Mouse (Mus musculus) heart, embryonic 11.5 days (tissue): ENCODE measurements at regions not wholly inside any gene's neighbourhood (a gene's known extent, or its start where the extent isn't known, plus 50 kb on each side); places are given as distances from the start of the nearest gene placed in this dataset.

Source experiments
- ATAC-seq: fragments of 200-750 bp; cut with Nextera tagmentation; replicated peaks from 2 replicates; pipeline ENCODE4 v1.8.0; 2017; ENCODE audit warnings: moderate library complexity; ENCODE audit not compliant: insufficient number of reproducible peaks, low FRiP score, low TSS enrichment
- H3K27ac ChIP-seq: fragments of 300-500 bp; sonication (generic); 2 replicates; pipeline ENCODE4 v1.5.1; 2014; ENCODE audit warnings: mild to moderate bottlenecking, low read depth, low read length
- H3K27me3 ChIP-seq: fragments of 300-500 bp; sonication (generic); 2 replicates; pipeline ENCODE4 v1.6.1; 2014; ENCODE audit warnings: mild to moderate bottlenecking, low read length, mixed read lengths; ENCODE audit not compliant: control insufficient read depth, insufficient read depth
- H3K36me3 ChIP-seq: fragments of 300-500 bp; sonication (generic); 2 replicates; pipeline ENCODE4 v1.6.1; 2014; ENCODE audit warnings: mild to moderate bottlenecking, low read length, moderate library complexity, mixed read lengths; ENCODE audit not compliant: control insufficient read depth, insufficient read depth
- H3K4me1 ChIP-seq: fragments of 300-500 bp; sonication (generic); 2 replicates; pipeline ENCODE4 v1.6.1; 2014; ENCODE audit warnings: low read length; ENCODE audit not compliant: control insufficient read depth, insufficient read depth
- H3K4me2 ChIP-seq: fragments of 300-500 bp; sonication (generic); 2 replicates; pipeline ENCODE4 v1.6.1; 2014; ENCODE audit warnings: mild to moderate bottlenecking, moderate library complexity
- H3K4me3 ChIP-seq: fragments of 300-500 bp; sonication (generic); 2 replicates; pipeline ENCODE4 v1.5.1; 2014; ENCODE audit warnings: low read depth, low read length
- H3K9ac ChIP-seq: fragments of 300-500 bp; sonication (generic); 2 replicates; pipeline ENCODE4 v1.6.1; 2014; ENCODE audit warnings: mild to moderate bottlenecking, low read depth, low read length, moderate library complexity
- H3K9me3 ChIP-seq: fragments of 300-500 bp; sonication (generic); replicated peaks from 2 replicates; pipeline ENCODE4 v1.6.1; 2016; ENCODE audit warnings: low read length; ENCODE audit not compliant: control insufficient read depth
- WGBS: fragments of 180-500 bp; shearing (Covaris S2); extraction: QIAGEN DNeasy Blood & Tissue Kit; methylation state at CpG from one replicate; pipeline ENCODE4 v1.1.7; 2014; ENCODE audit not compliant: insufficient replicate concordance; 5-methylcytosine and 5-hydroxymethylcytosine counted together

- Histone ChIP-seq H3K4me3 (no peak overlapping the region), H3K4me2 (no peak overlapping the region), H3K9me3 (no peaks in the 10 kb centered on the region), H3K36me3 (no peaks in the 10 kb centered on the region), H3K4me1 (no peaks in the 10 kb centered on the region), H3K27me3 (no peaks in the 10 kb centered on the region), H3K27ac (no peak overlapping the region), H3K9ac (no peak overlapping the region)
- no peak for ATAC-seq
- 70% methylated on average over 7 of the region's 7 CpGs for WGBS
Observed at GRCm38 (mm10) chr2:74380574-74381287, 198.5 kb downstream of the Lnpk start.

- no peak for ATAC-seq
- H3K27me3 ChIP-seq: no peaks in the 10 kb centered on the region
Observed at GRCm38 (mm10) chr2:74378709-74379108, 200.5 kb downstream of the Lnpk start.

GRCm38 (mm10) chr2:74373938-74374337 lies 205.3 kb downstream of the Lnpk start:
- no peak overlapping the region for H3K9ac ChIP-seq
- no peak overlapping the region for H3K27ac ChIP-seq
- no peak overlapping the region for H3K4me3 ChIP-seq
- no peak for ATAC-seq
- H3K4me2 ChIP-seq: no peak overlapping the region
- no peaks in the 10 kb centered on the region for H3K9me3 ChIP-seq
- H3K27me3 ChIP-seq: no peaks in the 10 kb centered on the region
- H3K36me3 ChIP-seq: no peaks in the 10 kb centered on the region
- H3K4me1 ChIP-seq: no peaks in the 10 kb centered on the region
- whole genome bisulfite sequencing: 82% methylated on average over 1 of the region's 1 CpGs

More at GRCm38 (mm10) chr2:74378709-74379108, 200.5 kb downstream of the Lnpk start:
- Histone ChIP-seq H3K4me2 (no peak overlapping the region), H3K9me3 (no peaks in the 10 kb centered on the region), H3K4me3 (no peak overlapping the region), H3K27ac (no peak overlapping the region), H3K9ac (no peak overlapping the region), H3K36me3 (no peaks in the 10 kb centered on the region), H3K4me1 (no peaks in the 10 kb centered on the region)
- 91% methylated on average over 3 of the region's 3 CpGs for WGBS

GRCm38 (mm10) chr2:74373056-74373455 lies 206.2 kb downstream of the Lnpk start:
- 78% methylated on average over 4 of the region's 4 CpGs for WGBS
- Histone ChIP-seq H3K27me3 (no peaks in the 10 kb centered on the region), H3K36me3 (no peaks in the 10 kb centered on the region), H3K27ac (no peak overlapping the region), H3K9me3 (no peaks in the 10 kb centered on the region), H3K4me2 (no peak overlapping the region), H3K4me1 (no peaks in the 10 kb centered on the region), H3K4me3 (no peak overlapping the region), H3K9ac (no peak overlapping the region)
- ATAC-seq: no peak

GRCm38 (mm10) chr2:74363255-74363654 lies 216.0 kb downstream of the Lnpk start:
- Histone ChIP-seq H3K9ac (no peak overlapping the region), H3K9me3 (peaks cover 2% of the 10 kb centered on the region; the same call in 1 of the 2 replicates), H3K4me3 (no peak overlapping the region), H3K36me3 (no peaks in the 10 kb centered on the region), H3K4me2 (no peak overlapping the region), H3K4me1 (no peaks in the 10 kb centered on the region), H3K27me3 (no peaks in the 10 kb centered on the region), H3K27ac (no peak overlapping the region)
- WGBS: 87% methylated on average over 2 of the region's 2 CpGs
- no peak for ATAC-seq

GRCm38 (mm10) chr2:74354591-74354990 lies 224.6 kb downstream of the Lnpk start:
- WGBS: 46% methylated on average over 8 of the region's 8 CpGs
- no peak overlapping the region for H3K4me2 ChIP-seq
- no peak overlapping the region for H3K4me3 ChIP-seq
- H3K4me1 ChIP-seq: no peaks in the 10 kb centered on the region
- no peaks in the 10 kb centered on the region for H3K36me3 ChIP-seq
- H3K9me3 ChIP-seq: no peaks in the 10 kb centered on the region
- no peak for ATAC-seq
- no peak overlapping the region for H3K27ac ChIP-seq
- H3K27me3 ChIP-seq: no peaks in the 10 kb centered on the region
- no peak overlapping the region for H3K9ac ChIP-seq

- 72% methylated on average over 6 of the region's 6 CpGs for WGBS
- Histone ChIP-seq H3K9ac (no peak overlapping the region), H3K27ac (no peak overlapping the region), H3K4me3 (no peak overlapping the region), H3K4me1 (no peaks in the 10 kb centered on the region), H3K27me3 (no peaks in the 10 kb centered on the region), H3K36me3 (no peaks in the 10 kb centered on the region), H3K4me2 (no peak overlapping the region), H3K9me3 (no peaks in the 10 kb centered on the region)
- no peak for ATAC-seq
Observed at GRCm38 (mm10) chr2:74349809-74350208, 229.4 kb downstream of the Lnpk start.

- H3K4me2 ChIP-seq: no peak overlapping the region
- H3K27me3 ChIP-seq: no peaks in the 10 kb centered on the region
- H3K4me3 ChIP-seq: no peak overlapping the region
- H3K36me3 ChIP-seq: no peaks in the 10 kb centered on the region
- no peak overlapping the region for H3K9ac ChIP-seq
- H3K9me3 ChIP-seq: no peaks in the 10 kb centered on the region
- WGBS: 78% methylated on average over 9 of the region's 9 CpGs
- 0 out of 2 replicates have a peak, but pooled peaks have one; percentile 10 for ATAC-seq
- H3K4me1 ChIP-seq: no peaks in the 10 kb centered on the region
- H3K27ac ChIP-seq: no peak overlapping the region
Observed at GRCm38 (mm10) chr2:74306301-74306700, 272.9 kb downstream of the Lnpk start.

GRCm38 (mm10) chr2:74300885-74301451 lies 278.3 kb downstream of the Lnpk start:
- Histone ChIP-seq H3K9ac (no peak overlapping the region), H3K27me3 (no peaks in the 10 kb centered on the region), H3K4me2 (peak overlapping the region; percentile 69), H3K36me3 (no peaks in the 10 kb centered on the region), H3K27ac (no peak overlapping the region), H3K4me3 (peak overlapping the region; percentile 41), H3K4me1 (no peaks in the 10 kb centered on the region), H3K9me3 (no peaks in the 10 kb centered on the region)
- no peak for ATAC-seq
- 23% methylated on average over 9 of the region's 9 CpGs for WGBS
